Mouse (Mus musculus): ENCODE measurements around the gene Smarcb1. TPM values are rescaled to one million over a fixed set of nuclear protein-coding genes. Genes with fewer than 3 reads are reported as not detected.

Gene Smarcb1
- 157 and 162 TPM in 2 replicates for polyA plus RNA-seq (2014; fragmentation: Nextera tagmentation; extraction: Ambion mirVana)

- under 1% methylated on average over 76 of the region's 76 CpGs for WGBS
- H3K27ac ChIP-seq (ENCODE audit: low read depth, low read length), result peak within 1 kb of the TSS; percentile 87
- H3K27me3 ChIP-seq (replicated peaks; ENCODE audit: control insufficient read depth, insufficient read depth, low read length), result no peaks in the 10 kb centered on the region
- DNase-seq (ENCODE audit: low spot score) (peak; percentile 95), ATAC-seq (replicated peaks; ENCODE audit: low FRiP score) (peak; percentile 91)
- H3K4me1 ChIP-seq (replicated peaks; ENCODE audit: control insufficient read depth, insufficient read depth, low read length), result peaks cover 17% of the 10 kb centered on the region
- no peaks in the 10 kb centered on the region for H3K9me3 ChIP-seq (ENCODE audit: control insufficient read depth, low read length)
- H3K4me3 ChIP-seq (ENCODE audit: low read depth, low read length), result peak within 1 kb of the TSS; percentile 95
- H3K36me3 ChIP-seq (ENCODE audit: control insufficient read depth, insufficient read depth, low read length), result peaks cover 14% of the 10 kb centered on the region; the same call in 1 of the 2 replicates
- peak within 1 kb of the TSS; percentile 98 for H3K4me2 ChIP-seq
- peak within 1 kb of the TSS; percentile 94 for H3K9ac ChIP-seq (ENCODE audit: low read depth, low read length)
These were observed at the start of gene Smarcb1 for GRCm38 (mm10) chr10:75921026-75921725. Smarcb1 (minus strand) TSS chr10:75921617.

- DNase-seq (ENCODE audit: low spot score) (no peak), ATAC-seq (replicated peaks; ENCODE audit: low FRiP score) (no peak)
- H3K4me3 ChIP-seq (ENCODE audit: low read depth, low read length), result peak within 1 kb of the TSS; percentile 46
- H3K9me3 ChIP-seq (ENCODE audit: control insufficient read depth, low read length), result no peaks in the 10 kb centered on the region
- peak within 1 kb of the TSS; percentile 66 for H3K9ac ChIP-seq (ENCODE audit: low read depth, low read length)
- H3K27ac ChIP-seq (ENCODE audit: low read depth, low read length), result no peak within 1 kb of the TSS
- peaks cover 9% of the 10 kb centered on the region; the same call in 1 of the 2 replicates for H3K4me1 ChIP-seq (replicated peaks; ENCODE audit: control insufficient read depth, insufficient read depth, low read length)
- H3K36me3 ChIP-seq (ENCODE audit: control insufficient read depth, insufficient read depth, low read length), result no peaks in the 10 kb centered on the region
- 24% methylated on average over 20 of the region's 20 CpGs for WGBS
- H3K4me2 ChIP-seq, result peak within 1 kb of the TSS; percentile 71
- peaks cover 9% of the 10 kb centered on the region for H3K27me3 ChIP-seq (replicated peaks; ENCODE audit: control insufficient read depth, insufficient read depth, low read length)
These were observed 33.0 kb upstream of the Smarcb1 start, which contains the start of gene Gm5134 for GRCm38 (mm10) chr10:75954381-75954811. Gm5134 (plus strand) TSS chr10:75954514.

GRCm38 (mm10) chr10:75951424-75952050, 30.1 kb upstream of the Smarcb1 start:
- Histone ChIP-seq H3K9me3 (ENCODE audit: control insufficient read depth, low read length) (no peaks in the 10 kb centered on the region), H3K36me3 (ENCODE audit: control insufficient read depth, insufficient read depth, low read length) (no peaks in the 10 kb centered on the region), H3K4me1 (replicated peaks; ENCODE audit: control insufficient read depth, insufficient read depth, low read length) (peaks cover 9% of the 10 kb centered on the region; the same call in 1 of the 2 replicates), H3K4me2 (peak overlapping the region; percentile 81), H3K27me3 (replicated peaks; ENCODE audit: control insufficient read depth, insufficient read depth, low read length) (peaks cover 10% of the 10 kb centered on the region), H3K9ac (ENCODE audit: low read depth, low read length) (no peak overlapping the region), H3K27ac (ENCODE audit: low read depth, low read length) (no peak overlapping the region), H3K4me3 (ENCODE audit: low read depth, low read length) (peak overlapping the region; percentile 53)
- ATAC-seq (replicated peaks; ENCODE audit: low FRiP score) (no peak), DNase-seq (ENCODE audit: low spot score) (no peak)
- WGBS, result 4% methylated on average over 13 of the region's 13 CpGs

GRCm38 (mm10) chr10:75950791-75951210, 29.4 kb upstream of the Smarcb1 start:
- DNase-seq (ENCODE audit: low spot score) (no peak), ATAC-seq (replicated peaks; ENCODE audit: low FRiP score) (peak; percentile 36)
- no peaks in the 10 kb centered on the region for H3K36me3 ChIP-seq (ENCODE audit: control insufficient read depth, insufficient read depth, low read length)
- H3K4me2 ChIP-seq, result peak overlapping the region; percentile 81
- H3K27me3 ChIP-seq (replicated peaks; ENCODE audit: control insufficient read depth, insufficient read depth, low read length), result peaks cover 10% of the 10 kb centered on the region
- WGBS, result 5% methylated on average over 23 of the region's 23 CpGs
- peaks cover 9% of the 10 kb centered on the region; the same call in 1 of the 2 replicates for H3K4me1 ChIP-seq (replicated peaks; ENCODE audit: control insufficient read depth, insufficient read depth, low read length)
- H3K9ac ChIP-seq (ENCODE audit: low read depth, low read length), result peak overlapping the region; percentile 41; the same call in 1 of the 2 replicates
- peak overlapping the region; percentile 53 for H3K4me3 ChIP-seq (ENCODE audit: low read depth, low read length)
- H3K9me3 ChIP-seq (ENCODE audit: control insufficient read depth, low read length), result no peaks in the 10 kb centered on the region
- no peak overlapping the region for H3K27ac ChIP-seq (ENCODE audit: low read depth, low read length)

GRCm38 (mm10) chr10:75949053-75950045, 27.9 kb upstream of the Smarcb1 start:
- Histone ChIP-seq H3K27me3 (replicated peaks; ENCODE audit: control insufficient read depth, insufficient read depth, low read length) (peaks cover 10% of the 10 kb centered on the region), H3K36me3 (ENCODE audit: control insufficient read depth, insufficient read depth, low read length) (no peaks in the 10 kb centered on the region), H3K4me3 (ENCODE audit: low read depth, low read length) (no peak overlapping the region), H3K27ac (ENCODE audit: low read depth, low read length) (no peak overlapping the region), H3K4me2 (no peak overlapping the region), H3K9me3 (ENCODE audit: control insufficient read depth, low read length) (no peaks in the 10 kb centered on the region), H3K9ac (ENCODE audit: low read depth, low read length) (no peak overlapping the region), H3K4me1 (replicated peaks; ENCODE audit: control insufficient read depth, insufficient read depth, low read length) (peaks cover 8% of the 10 kb centered on the region; the same call in 1 of the 2 replicates)
- DNase-seq (ENCODE audit: low spot score) (no peak), ATAC-seq (replicated peaks; ENCODE audit: low FRiP score) (no peak)
- WGBS, result 76% methylated on average over 22 of the region's 22 CpGs

- H3K27ac ChIP-seq (ENCODE audit: low read depth, low read length), result no peak overlapping the region
- H3K4me1 ChIP-seq (replicated peaks; ENCODE audit: control insufficient read depth, insufficient read depth, low read length), result 0 out of 2 replicates have a peak, but pooled peaks cover 5% of the 10 kb centered on the region
- 66% methylated on average over 5 of the region's 5 CpGs for whole genome bisulfite sequencing
- H3K4me3 ChIP-seq (ENCODE audit: low read depth, low read length), result no peak overlapping the region
- H3K4me2 ChIP-seq, result no peak overlapping the region
- no peak overlapping the region for H3K9ac ChIP-seq (ENCODE audit: low read depth, low read length)
- peaks cover 10% of the 10 kb centered on the region for H3K27me3 ChIP-seq (replicated peaks; ENCODE audit: control insufficient read depth, insufficient read depth, low read length)
- no peaks in the 10 kb centered on the region for H3K9me3 ChIP-seq (ENCODE audit: control insufficient read depth, low read length)
- DNase-seq (ENCODE audit: low spot score), result no peak
- no peak for ATAC-seq (replicated peaks; ENCODE audit: low FRiP score)
- no peaks in the 10 kb centered on the region for H3K36me3 ChIP-seq (ENCODE audit: control insufficient read depth, insufficient read depth, low read length)
These were observed 26.7 kb upstream of the Smarcb1 start for GRCm38 (mm10) chr10:75948079-75948478.

- H3K4me1 ChIP-seq (replicated peaks; ENCODE audit: control insufficient read depth, insufficient read depth, low read length), result 0 out of 2 replicates have a peak, but pooled peaks cover 3% of the 10 kb centered on the region
- no peak overlapping the region for H3K4me2 ChIP-seq
- WGBS, result 74% methylated on average over 7 of the region's 7 CpGs
These were observed 24.5 kb upstream of the Smarcb1 start for GRCm38 (mm10) chr10:75945896-75946295.

GRCm38 (mm10) chr10:75945213-75945612, 23.8 kb upstream of the Smarcb1 start:
- WGBS, result 92% methylated on average over 7 of the region's 7 CpGs
- ATAC-seq (replicated peaks; ENCODE audit: low FRiP score), result no peak
- DNase-seq (ENCODE audit: low spot score), result no peak

More at GRCm38 (mm10) chr10:75945896-75946295, 24.5 kb upstream of the Smarcb1 start:
- no peak overlapping the region for H3K4me3 ChIP-seq (ENCODE audit: low read depth, low read length)
- no peak overlapping the region for H3K27ac ChIP-seq (ENCODE audit: low read depth, low read length)
- DNase-seq (ENCODE audit: low spot score) (no peak), ATAC-seq (replicated peaks; ENCODE audit: low FRiP score) (no peak)
- no peak overlapping the region for H3K9ac ChIP-seq (ENCODE audit: low read depth, low read length)
- no peaks in the 10 kb centered on the region for H3K9me3 ChIP-seq (ENCODE audit: control insufficient read depth, low read length)
- no peaks in the 10 kb centered on the region for H3K36me3 ChIP-seq (ENCODE audit: control insufficient read depth, insufficient read depth, low read length)
- H3K27me3 ChIP-seq (replicated peaks; ENCODE audit: control insufficient read depth, insufficient read depth, low read length), result peaks cover 8% of the 10 kb centered on the region

More at GRCm38 (mm10) chr10:75945213-75945612, 23.8 kb upstream of the Smarcb1 start:
- no peak overlapping the region for H3K4me3 ChIP-seq (ENCODE audit: low read depth, low read length)
- H3K4me1 ChIP-seq (replicated peaks; ENCODE audit: control insufficient read depth, insufficient read depth, low read length), result peaks cover 4% of the 10 kb centered on the region; the same call in 1 of the 2 replicates
- no peaks in the 10 kb centered on the region for H3K9me3 ChIP-seq (ENCODE audit: control insufficient read depth, low read length)
- no peak overlapping the region for H3K4me2 ChIP-seq
- H3K36me3 ChIP-seq (ENCODE audit: control insufficient read depth, insufficient read depth, low read length), result no peaks in the 10 kb centered on the region
- H3K27ac ChIP-seq (ENCODE audit: low read depth, low read length), result no peak overlapping the region
- H3K27me3 ChIP-seq (replicated peaks; ENCODE audit: control insufficient read depth, insufficient read depth, low read length), result peaks cover 5% of the 10 kb centered on the region; the same call in 1 of the 2 replicates
- H3K9ac ChIP-seq (ENCODE audit: low read depth, low read length), result no peak overlapping the region
